In genomic region chr5:5342410-5343137, GRCm38 (mm10) we compare ENCODE assay signal across 9 mouse cellular contexts.
DNase-seq lines count a peak whose midpoint lies in the region; ATAC-seq and TF ChIP-seq lines count a peak whose summit lies in the region.
"Had no signal": no experiment of that assay in that cellular context is flagged by ENCODE, and none has a peak within 500 bp of the region (broad histone marks: within the 10 kb centered on the region; RNA-seq: fewer than 3 reads in every experiment).

No protein-coding gene starts in this region.

- ATAC-seq in forebrain, postnatal 0 days: peak; percentile 90

- TF ChIP-seq CTCF in forebrain, postnatal 0 days (IDR thresholded peaks at IDR 0.05; ENCODE audit: low read depth): peak; percentile 25

- WGBS in forebrain, postnatal 0 days: 12% methylated on average over 11 of the region's 11 CpGs

- no peak overlapping the region for H3K4me3 ChIP-seq in forebrain, postnatal 0 days (ENCODE audit: low read depth, low read length)
- H3K4me3 ChIP-seq: liver, embryonic 13.5 days had no signal

- no peaks in the 10 kb centered on the region for H3K36me3 ChIP-seq in forebrain, postnatal 0 days (ENCODE audit: insufficient read depth)
- H3K36me3 ChIP-seq: liver, embryonic 13.5 days had no signal

- no peaks in the 10 kb centered on the region for H3K27me3 ChIP-seq in forebrain, postnatal 0 days (ENCODE audit: insufficient read depth, low read length)
- H3K27me3 ChIP-seq: liver, embryonic 13.5 days had no signal

- no peaks in the 10 kb centered on the region for H3K9me3 ChIP-seq in forebrain, postnatal 0 days (ENCODE audit: low read length)
- H3K9me3 ChIP-seq: liver, embryonic 13.5 days had no signal

- no peak overlapping the region; the same call in 1 of the 2 replicates for H3K27ac ChIP-seq in forebrain, postnatal 0 days (ENCODE audit: low read depth, low read length)
- H3K27ac ChIP-seq: liver, embryonic 13.5 days had no signal

- intact Hi-C loops in heart, postnatal 14 days (cut with DNase I): loop anchor here (1.0 kb wide), 1 partner anchor 37 kb away; no protein-coding TSS in a partner anchor

- peak overlapping the region; percentile 23; the same call in 1 of the 2 replicates for H3K4me2 ChIP-seq in forebrain, postnatal 0 days (ENCODE audit: low read depth)
- H3K4me2 ChIP-seq: liver, embryonic 13.5 days had no signal

- DNase-seq in ES-CJ7 (ENCODE audit: low read depth, low spot score): peak; percentile 8
- DNase-seq in cerebellum, adult 8-10 months: peak; percentile 8
- peak; percentile 93 for DNase-seq in forebrain, postnatal 0 days
- DNase-seq in heart, postnatal 14 days: peak; percentile 80 to 91
- peak; percentile 76 to 81 for DNase-seq in layer of hippocampus, postnatal 10 days (ENCODE audit: low spot score in 2 of 2)
- peak; percentile 92 for DNase-seq in lung, postnatal 14 days
- peak; percentile 66 for DNase-seq in right cerebral cortex, postnatal 4 days
- DNase-seq in natural killer cell, adult 2 months (ENCODE audit: low spot score in 2 of 2): no peak
- DNase-seq: liver, embryonic 13.5 days had no signal

- H3K9ac ChIP-seq in forebrain, postnatal 0 days: no peak overlapping the region
- H3K9ac ChIP-seq: liver, embryonic 13.5 days had no signal

- peaks cover 17% of the 10 kb centered on the region for H3K4me1 ChIP-seq in forebrain, postnatal 0 days (ENCODE audit: insufficient read depth)

Comparison
In these comparisons a context has a peak if more than half of its experiments do, and no peak if none do; other contexts are left out.
1. DNase-seq: peak in ES-CJ7 (single experiment), cerebellum, adult 8-10 months (single experiment), forebrain, postnatal 0 days (single experiment), heart, postnatal 14 days (2 of 2), layer of hippocampus, postnatal 10 days (2 of 2), lung, postnatal 14 days (single experiment) and right cerebral cortex, postnatal 4 days (single experiment); none in natural killer cell, adult 2 months (0 of 2).